ENCODE assay signal across 10 mouse cellular contexts in the genomic region with DNA sequence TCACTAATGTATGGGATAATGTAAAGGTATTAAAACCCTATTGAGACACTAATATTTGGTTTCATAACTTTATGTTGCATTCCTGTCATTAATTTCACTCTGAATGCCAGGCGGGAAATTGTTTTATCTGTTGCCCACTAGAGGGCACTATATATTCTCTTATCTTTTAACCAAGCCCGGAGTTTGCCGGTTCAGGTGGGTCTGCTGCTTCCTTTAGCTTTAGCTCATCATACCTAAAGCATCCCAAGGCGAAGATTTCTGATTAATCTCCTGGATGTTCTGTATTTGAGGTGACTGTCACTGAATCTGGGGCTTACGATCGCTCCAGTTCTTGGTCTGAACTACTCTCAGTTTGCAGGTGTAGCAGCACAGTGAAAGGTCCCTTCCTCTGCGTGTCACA. TPM values are rescaled to one million over a fixed set of nuclear protein-coding genes. Genes with fewer than 3 reads are reported as not detected.
DNase-seq lines count a peak whose midpoint lies in the region; ATAC-seq and TF ChIP-seq lines count a peak whose summit lies in the region.
"Had no signal": no experiment of that assay in that cellular context is flagged by ENCODE, and none has a peak within 500 bp of the region (broad histone marks: within the 10 kb centered on the region; RNA-seq: fewer than 3 reads in every experiment).

No protein-coding gene starts in this region.

- no peak overlapping the region; the same call in 1 of the 2 replicates for H3K9ac ChIP-seq in kidney, embryonic 15.5 days
- H3K9ac ChIP-seq in kidney, embryonic 16.5 days (replicated peaks; ENCODE audit: low read length): no peak overlapping the region
- no peak overlapping the region for H3K9ac ChIP-seq in CH12.LX (ENCODE audit: insufficient read depth, low read depth)
- H3K9ac ChIP-seq: embryonic facial prominence, embryonic 12.5 days had no signal

- peak; percentile 35 for DNase-seq in CH12.LX (ENCODE audit: extremely low read depth)
- peak; percentile 13 for DNase-seq in adipocyte (ENCODE audit: low spot score)
- no peak for DNase-seq in spleen, postnatal 10 days (ENCODE audit: low spot score in 2 of 2)
- DNase-seq in adrenal gland, adult 18-20 months (ENCODE audit: low spot score in 2 of 2): no peak
- no peak for DNase-seq in spleen, postnatal 4 days (ENCODE audit: low spot score in 2 of 2)

- no peak for ATAC-seq in kidney, embryonic 15.5 days (replicated peaks; ENCODE audit: low FRiP score)
- ATAC-seq in kidney, embryonic 16.5 days (ENCODE audit: low FRiP score, low TSS enrichment): no peak
- peak; percentile 55 for ATAC-seq in inflammation-experienced regulatory T-cells, adult 6 months

- no peaks in the 10 kb centered on the region for H3K79me2 ChIP-seq in CH12.LX (replicated peaks; ENCODE audit: control insufficient read depth, extremely low read depth, insufficient read depth, poor library complexity, severe bottlenecking)

- no peak overlapping the region for H3K4me3 ChIP-seq in kidney, embryonic 15.5 days (replicated peaks)
- H3K4me3 ChIP-seq in kidney, embryonic 16.5 days (ENCODE audit: low read length): no peak overlapping the region
- no peak overlapping the region for H3K4me3 ChIP-seq in CH12.LX (replicated peaks in 1 of 3; ENCODE audit: low read depth in 2 of 3, low read length in 2 of 3, poor library complexity in 1 of 3)
- H3K4me3 ChIP-seq: embryonic facial prominence, embryonic 12.5 days had no signal

- H3K4me2 ChIP-seq in kidney, embryonic 15.5 days: 0 out of 2 replicates have a peak overlapping the region, but pooled peaks have one; percentile 14
- H3K4me2 ChIP-seq in kidney, embryonic 16.5 days (replicated peaks; ENCODE audit: low read depth, low read length): no peak overlapping the region
- H3K4me2 ChIP-seq in CH12.LX (ENCODE audit: insufficient read depth, low read depth, poor library complexity, severe bottlenecking): no peak overlapping the region
- H3K4me2 ChIP-seq: embryonic facial prominence, embryonic 12.5 days had no signal

- H3K36me3 ChIP-seq in kidney, embryonic 15.5 days: no peaks in the 10 kb centered on the region
- H3K36me3 ChIP-seq in kidney, embryonic 16.5 days (ENCODE audit: insufficient read depth, low read length): no peaks in the 10 kb centered on the region
- no peaks in the 10 kb centered on the region for H3K36me3 ChIP-seq in CH12.LX (replicated peaks in 1 of 2; ENCODE audit: control insufficient read depth in 1 of 2, insufficient read depth in 1 of 2, low read length in 1 of 2)
- H3K36me3 ChIP-seq: embryonic facial prominence, embryonic 12.5 days had no signal

- TF ChIP-seq CTCF in CH12.LX (conservative IDR thresholded peaks at IDR 0.05 in 1 of 2, IDR thresholded peaks at IDR 0.05 in 1 of 2; ENCODE audit: low read depth in 2 of 2, low read length in 2 of 2): peak; percentile 30 to 82; a peak in 3 of 4 replicates

- peak; percentile 74 for TF ChIP-seq RAD21 in CH12.LX (IDR thresholded peaks at IDR 0.05; ENCODE audit: low read depth, low read length)

- H3K27ac ChIP-seq in kidney, embryonic 15.5 days: no peak overlapping the region
- H3K27ac ChIP-seq in kidney, embryonic 16.5 days (ENCODE audit: low read length): no peak overlapping the region
- no peak overlapping the region for H3K27ac ChIP-seq in CH12.LX (ENCODE audit: insufficient read depth, low read depth)
- H3K27ac ChIP-seq: embryonic facial prominence, embryonic 12.5 days had no signal

- TF ChIP-seq EP300 in CH12.LX (IDR thresholded peaks at IDR 0.05; ENCODE audit: low read length): no peak

- no peak for TF ChIP-seq POLR2A in CH12.LX (IDR thresholded peaks at IDR 0.05; ENCODE audit: low read depth, low read length)

- dilution Hi-C loops in CH12.LX (cut with MboI; ENCODE audit: extremely low pct_ligation_motif_present, extremely low pct_unique_long_range_greater_than_20kb, low sequenced_read_pairs): no loop called here

- H3K27me3 ChIP-seq in kidney, embryonic 15.5 days: no peaks in the 10 kb centered on the region
- H3K27me3 ChIP-seq in kidney, embryonic 16.5 days (ENCODE audit: insufficient read depth, low read length): no peaks in the 10 kb centered on the region
- no peaks in the 10 kb centered on the region for H3K27me3 ChIP-seq in CH12.LX (replicated peaks)

- no peaks in the 10 kb centered on the region for H3K4me1 ChIP-seq in kidney, embryonic 15.5 days
- H3K4me1 ChIP-seq in kidney, embryonic 16.5 days (ENCODE audit: insufficient read depth, low read length): no peaks in the 10 kb centered on the region
- peaks cover 3 to 10% of the 10 kb centered on the region in 2 experiments; a peak in 3 of 4 replicates for H3K4me1 ChIP-seq in CH12.LX (ENCODE audit: control insufficient read depth in 1 of 2, insufficient read depth in 2 of 2)
- H3K4me1 ChIP-seq: embryonic facial prominence, embryonic 12.5 days had no signal

- no peaks in the 10 kb centered on the region for H3K9me3 ChIP-seq in kidney, embryonic 15.5 days (replicated peaks)
- H3K9me3 ChIP-seq in kidney, embryonic 16.5 days (ENCODE audit: low read length): no peaks in the 10 kb centered on the region
- H3K9me3 ChIP-seq in CH12.LX (replicated peaks; ENCODE audit: low read length): no peaks in the 10 kb centered on the region
- H3K9me3 ChIP-seq: embryonic facial prominence, embryonic 12.5 days had no signal

- WGBS in kidney, embryonic 15.5 days: 27% methylated on average over 7 of the region's 7 CpGs
- 29% methylated on average over 7 of the region's 7 CpGs for WGBS in kidney, embryonic 16.5 days

- in situ Hi-C loops in CH12.LX (cut with MboI; ENCODE audit: low pct_ligation_motif_present, low pct_unique_long_range_greater_than_20kb, low sequenced_read_pairs): no loop called here

TF ChIP-seq in CH12.LX, 34 proteins besides CTCF, POLR2A, EP300 and RAD21:
- TF ChIP-seq E2F4 (IDR thresholded peaks at IDR 0.05; ENCODE audit: insufficient replicate concordance, low read depth, low read length): 0 out of 2 replicates have a peak, but pooled peaks have one; percentile 58
- TF ChIP-seq ZNF384 (IDR thresholded peaks at IDR 0.05; ENCODE audit: low read depth, low read length): no peak
- TF ChIP-seq SMC3 (IDR thresholded peaks at IDR 0.05; ENCODE audit: low read depth, low read length): peak; percentile 72
TF ChIP-seq in CH12.LX: peak in this region for 2.

RNA-seq across cellular contexts. Expression of a gene that starts 20.6 kb away (rescaled TPM):
- 31.3 and 32.0 TPM in 2 replicates for polyA plus RNA-seq in kidney, embryonic 15.5 days (2015; fragmentation: Nextera tagmentation; extraction: Ambion mirVana)
- polyA plus RNA-seq in kidney, embryonic 16.5 days (2015; fragmentation: Nextera tagmentation; extraction: Ambion mirVana): 24.6 and 27.2 TPM in 2 replicates
- total RNA-seq in CH12.LX (2012; rRNA removed) (9.1 and 9.5 TPM in 2 replicates), CH12.LX (2014; rRNA removed) (11.6 and 12.6 TPM in 2 replicates)
- 6.4 and 7.0 TPM in 2 replicates for polyA plus RNA-seq in CH12.LX (2012; ENCODE audit: insufficient read length, low read depth)
- 10 to 100 TPM; 10.7 to 12.2 (median 11.8) TPM for polyA plus RNA-seq in inflammation-experienced regulatory T-cells, adult 6 months (2017; shearing (Covaris generic))
- 10 to 100 TPM; 22.3 to 24.9 TPM for total RNA-seq in adrenal gland, adult 18-20 months (2021)

RNA-seq across cellular contexts. Expression of a gene that starts 24.6 kb away (rescaled TPM):
- polyA plus RNA-seq in kidney, embryonic 15.5 days (2015; fragmentation: Nextera tagmentation; extraction: Ambion mirVana): 0.90 and 1.7 TPM in 2 replicates
- 0.27 and 0.71 TPM in 2 replicates for polyA plus RNA-seq in kidney, embryonic 16.5 days (2015; fragmentation: Nextera tagmentation; extraction: Ambion mirVana)
- total RNA-seq in CH12.LX (2012; rRNA removed): not detected in 2 replicates
- total RNA-seq in CH12.LX (2014; rRNA removed): not detected in 2 replicates
- polyA plus RNA-seq in CH12.LX (2012; ENCODE audit: insufficient read length, low read depth): not detected in 2 replicates
- polyA plus RNA-seq in inflammation-experienced regulatory T-cells, adult 6 months (2017; shearing (Covaris generic)): not detected
- total RNA-seq in adrenal gland, adult 18-20 months (2021): not detected
- polyA plus RNA-seq: spleen, adult 2 months had no signal

Comparison
In these comparisons a context has a peak if more than half of its experiments do, and no peak if none do; other contexts are left out.
1. DNase-seq: peak in CH12.LX (single experiment) and adipocyte (single experiment); none in spleen, postnatal 10 days (0 of 2), adrenal gland, adult 18-20 months (0 of 2) and spleen, postnatal 4 days (0 of 2).